Mouse (Mus musculus) right cerebral cortex, adult 2 months (tissue): Measurements from ENCODE around the gene Pabpn1.

Experiments
- DNase-seq, 2 experiments: peaks; one replicate each; pipeline ENCODE4 v3.0.0; 2021 to 2022; ENCODE audit warnings: low spot score in 2 of 2

The Pabpn1 gene

GRCm38 (mm10) chr14:54893651-54894181, 1.4 kb downstream of the Pabpn1 start:
- peak; percentile 99 for DNase-seq

- DNase-seq = peak; percentile 45 to 62
Observed at GRCm38 (mm10) chr14:54894296-54895151, 2.2 kb downstream of the Pabpn1 start.

GRCm38 (mm10) chr14:54897445-54897844, 5.1 kb downstream of the Pabpn1 start:
- no peak for DNase-seq

DNA sequence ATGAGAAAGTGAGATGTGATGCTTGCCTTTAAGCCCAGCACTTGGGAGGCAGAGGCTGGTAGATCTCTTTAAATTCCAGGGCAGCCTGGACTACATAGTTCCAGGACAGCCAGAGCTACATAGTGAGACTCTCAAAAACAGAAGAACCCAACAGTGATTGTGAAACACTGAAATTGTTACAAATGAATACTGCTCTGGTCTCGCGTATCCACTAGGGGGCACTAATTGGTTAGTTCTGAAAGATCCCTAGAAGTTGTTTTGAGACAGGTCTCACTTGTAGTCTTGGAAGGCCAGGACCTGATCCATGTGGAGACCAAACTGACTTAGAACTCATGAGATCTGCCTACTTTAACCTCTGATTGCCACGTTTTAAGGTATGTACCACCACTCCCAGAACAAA, 8.1 kb downstream of the Pabpn1 start:
- DNase-seq = peak; percentile 84 to 88

GRCm38 (mm10) chr14:54903641-54904040, 11.3 kb downstream of the Pabpn1 start:
- no peak for DNase-seq

DNA sequence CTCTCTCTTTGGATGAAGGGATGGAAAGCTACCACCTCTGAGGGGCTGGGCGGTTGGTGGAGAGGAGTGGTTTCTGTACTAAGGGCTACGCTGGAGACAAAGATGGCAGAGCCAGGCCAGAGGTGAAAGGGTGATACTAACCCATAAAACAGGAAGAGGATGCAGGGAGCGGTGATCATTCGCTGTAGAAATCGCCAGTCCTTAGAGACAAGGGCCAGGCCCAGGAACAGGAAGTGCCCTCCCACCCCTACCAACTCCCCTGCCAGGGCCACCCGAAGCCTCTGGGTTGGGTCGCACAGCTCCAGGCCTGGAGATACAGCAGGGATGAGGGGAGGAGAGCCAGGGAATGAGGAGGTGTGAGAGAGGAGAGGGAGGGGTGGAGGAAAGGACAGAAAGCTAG, 16.4 kb downstream of the Pabpn1 start:
- DNase-seq = no peak

DNA sequence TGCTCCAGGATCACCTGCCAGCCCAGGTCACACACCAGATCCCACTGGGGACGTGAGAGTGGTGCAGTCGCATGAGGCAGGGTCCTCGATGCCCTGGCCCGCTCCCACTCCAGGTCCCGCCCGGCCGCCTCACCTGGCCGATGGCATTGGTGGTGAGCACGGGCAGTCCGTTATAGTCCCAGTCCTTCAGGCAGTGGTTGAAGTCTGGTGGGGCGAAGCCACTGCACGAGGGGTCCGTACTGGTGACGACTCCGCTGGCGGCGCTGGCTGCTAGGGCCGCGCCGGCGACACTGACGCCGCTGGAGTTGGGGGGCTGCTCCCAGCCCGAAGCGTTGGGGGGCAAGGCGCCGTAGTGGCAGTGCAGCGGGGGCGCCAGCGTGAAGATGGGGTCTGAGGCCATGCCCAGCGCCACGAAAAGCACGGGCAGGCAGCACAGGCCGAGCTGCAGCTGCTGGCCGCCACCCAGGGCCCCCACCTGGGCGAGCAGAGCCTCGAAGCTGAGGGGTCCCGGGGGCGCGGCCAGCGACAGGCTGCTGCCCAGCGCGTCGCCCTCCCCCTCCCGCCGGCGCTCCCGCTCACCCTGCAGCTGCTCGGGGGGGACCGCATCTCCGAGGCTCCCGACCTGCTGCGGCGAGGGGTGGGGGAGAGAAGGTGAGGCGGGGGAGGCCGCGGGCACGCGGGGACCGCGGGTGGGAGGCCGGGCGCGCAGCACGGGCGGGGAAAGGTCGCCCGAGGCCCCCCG, 20.0 kb downstream of the Pabpn1 start:
- DNase-seq = peak in 1 of 2 experiments; percentile 29

GRCm38 (mm10) chr14:54912886-54913285, 20.6 kb downstream of the Pabpn1 start, which contains the start of gene Slc22a17:
TSS of gene Slc22a17 (minus strand) at chr14:54913132.
- DNase-seq = peak; percentile 82 to 83

DNA sequence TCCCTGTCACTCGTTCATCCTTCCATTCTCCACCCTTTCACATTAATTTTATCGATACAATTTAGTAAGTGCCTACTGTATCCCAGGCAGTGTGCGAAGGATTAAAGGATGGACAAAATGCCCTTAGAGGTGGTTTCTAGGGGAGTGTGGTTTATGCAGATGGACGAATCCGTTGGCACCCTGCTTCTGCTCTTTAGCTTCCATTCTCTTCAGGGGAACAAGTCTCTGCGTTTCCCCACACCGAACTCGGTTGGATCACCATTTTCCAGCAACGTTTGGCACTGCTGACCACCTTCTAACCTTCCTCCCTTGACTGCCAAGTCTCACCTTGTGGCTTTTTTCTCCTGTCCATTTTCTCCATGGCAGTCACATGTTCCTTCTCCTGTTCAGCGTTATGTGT, 21.0 kb downstream of the Pabpn1 start:
- peak in 1 of 2 experiments; percentile 32 for DNase-seq

GRCm38 (mm10) chr14:54920076-54920685, 27.9 kb downstream of the Pabpn1 start:
- no peak for DNase-seq

DNA sequence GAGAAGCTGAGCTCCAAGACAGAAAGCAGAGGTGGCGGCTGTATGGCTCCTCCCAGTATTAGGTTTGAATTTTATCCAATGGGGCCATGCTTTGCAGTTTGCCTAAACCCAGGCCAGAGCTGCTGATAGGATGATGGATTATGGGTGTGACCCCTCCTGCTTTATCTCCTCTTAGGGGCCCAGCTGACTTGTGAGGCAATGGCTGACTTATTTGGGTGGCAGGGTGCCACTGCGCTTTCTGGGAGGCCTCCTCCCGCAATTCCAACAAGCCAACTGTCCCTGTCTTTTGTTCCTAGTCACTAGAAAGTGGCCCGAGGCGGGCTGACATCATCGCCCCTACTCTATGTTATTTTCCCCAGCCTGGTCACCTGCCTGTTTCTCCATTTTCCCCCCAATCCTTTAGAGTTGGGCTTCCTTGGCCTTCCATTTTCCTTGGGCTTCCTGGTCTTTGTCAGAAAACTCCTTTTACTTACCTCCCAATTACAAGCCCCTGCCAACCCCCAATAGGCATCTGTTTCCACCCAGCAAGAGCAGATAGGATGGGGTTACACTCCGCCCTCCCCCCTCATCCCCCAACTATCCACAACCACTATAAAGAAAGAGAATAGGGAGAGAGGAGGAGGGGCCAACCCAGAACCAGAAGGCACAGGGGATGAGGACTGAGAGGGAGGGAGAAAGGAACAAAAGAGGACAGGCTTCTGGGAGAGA, 32.5 kb downstream of the Pabpn1 start:
- DNase-seq = no peak

GRCm38 (mm10) chr14:54925349-54926342, 33.3 kb downstream of the Pabpn1 start, which contains the start of gene Efs:
TSS of gene Efs (minus strand) at chr14:54926126.
- DNase-seq = peak; percentile 21 to 44

- no peak for DNase-seq
Observed at GRCm38 (mm10) chr14:54926401-54927158, 34.3 kb downstream of the Pabpn1 start.

GRCm38 (mm10) chr14:54927296-54927695, 35.0 kb downstream of the Pabpn1 start:
- no peak for DNase-seq

GRCm38 (mm10) chr14:54929801-54930200, 37.5 kb downstream of the Pabpn1 start:
- no peak for DNase-seq

DNA sequence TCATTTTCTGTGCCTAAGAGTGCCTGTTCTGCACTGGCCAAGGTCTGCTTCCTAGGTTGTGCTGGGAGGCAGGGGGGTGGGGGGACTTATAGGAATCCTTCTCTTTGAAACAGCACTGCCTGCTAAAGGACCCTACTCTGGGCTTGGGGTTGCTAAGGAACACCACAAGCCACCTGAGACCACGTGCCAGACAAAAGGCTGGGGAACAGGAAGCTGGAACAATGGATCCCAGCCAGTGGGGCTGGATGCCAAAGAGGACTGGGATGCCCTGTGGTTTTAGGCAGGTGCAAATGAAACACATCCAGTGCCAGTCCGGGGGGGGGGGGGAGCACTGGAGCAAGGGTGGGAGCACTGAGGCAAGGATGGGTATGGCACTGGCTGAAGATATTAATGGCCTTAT, 38.1 kb downstream of the Pabpn1 start:
- DNase-seq = no peak

DNA sequence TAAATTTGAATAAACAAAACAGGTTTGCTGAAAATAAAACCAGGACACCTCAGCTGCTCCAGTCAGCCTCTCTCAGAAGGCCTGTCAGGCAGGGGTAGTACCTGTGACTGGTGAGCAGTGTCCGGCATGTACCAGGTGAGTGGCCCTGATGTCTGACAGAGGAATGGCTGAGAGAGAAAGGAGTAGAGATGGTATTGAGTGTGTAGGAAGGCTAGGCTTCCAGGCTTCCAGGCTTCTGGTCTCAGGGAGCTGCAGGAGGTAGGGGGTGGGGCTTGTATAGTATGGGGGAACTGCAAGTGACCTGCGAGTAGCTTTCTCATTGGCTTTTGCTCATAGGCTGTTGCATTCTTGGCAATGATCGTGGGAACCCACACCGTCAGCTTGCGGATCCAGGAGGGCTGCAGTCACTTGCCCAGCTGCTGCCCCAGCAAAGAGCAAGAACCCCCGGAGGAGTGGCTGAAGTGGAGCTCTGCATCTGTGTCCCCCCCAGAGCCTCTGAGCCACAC, 40.4 kb downstream of the Pabpn1 start, which contains the start of gene Il25:
Gene Il25, plus strand, starts transcription at position 51 of the 506 bp plus-strand sequence.
- DNase-seq = no peak

DNA sequence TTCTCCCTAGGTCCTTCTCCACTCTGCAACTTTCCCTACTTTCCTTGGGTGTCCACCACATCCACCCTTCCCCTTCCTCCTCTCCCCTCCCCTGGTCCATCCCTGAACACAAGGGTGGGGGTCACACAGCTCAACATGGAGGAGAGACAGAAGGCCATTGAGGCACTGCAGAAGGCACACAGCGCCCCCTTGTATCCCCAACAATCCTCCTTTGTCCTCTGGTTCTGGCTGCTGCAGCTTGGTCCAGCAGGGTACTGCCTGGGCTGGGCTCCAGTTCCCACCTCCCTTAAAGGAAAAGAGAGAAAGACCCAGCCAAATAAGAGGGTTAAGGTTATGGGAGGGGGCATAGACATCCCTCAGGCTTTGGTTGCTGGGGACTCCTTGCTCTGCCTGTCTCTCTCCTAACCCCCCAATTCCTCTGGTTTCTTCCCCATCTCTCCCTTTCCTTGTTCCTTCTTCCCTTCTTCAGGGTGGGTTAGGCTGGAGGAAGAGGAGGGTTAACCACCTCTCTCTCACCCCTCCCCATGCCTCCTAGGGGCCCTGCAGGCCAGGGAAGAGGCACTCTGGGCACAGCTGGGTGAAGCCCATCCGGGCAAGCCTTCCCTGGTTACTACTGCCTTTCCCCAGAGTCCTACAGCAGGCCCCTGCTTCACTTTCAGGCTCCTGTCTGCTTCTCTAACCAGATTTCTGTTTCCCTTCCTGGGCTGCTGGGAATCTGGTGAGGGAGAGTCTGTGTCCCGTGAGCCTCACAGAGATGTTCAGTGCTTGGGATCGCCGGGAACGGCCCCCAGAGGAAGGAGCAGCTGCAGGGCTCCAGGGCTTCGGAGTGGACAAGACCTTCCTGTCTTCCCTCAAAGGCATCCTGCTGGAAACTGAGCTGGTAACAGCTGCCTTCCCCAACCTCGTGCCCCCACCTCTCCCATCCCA, 43.9 kb downstream of the Pabpn1 start, which contains the start of gene Cmtm5:
Gene Cmtm5, plus strand, starts transcription at position 358 of the 927 bp plus-strand sequence.
- peak; percentile 38 to 51 for DNase-seq
